Mouse (Mus musculus) kidney, adult 2 months (tissue): Measurements from ENCODE around the gene Ociad2.

Experiments
- CTCF ChIP-seq: fragments of 200-500 bp; conservative IDR thresholded peaks from 2 replicates; pipeline ENCODE4 v1.5.1; 2011; ENCODE audit warnings: low read depth, mild to moderate bottlenecking, control low read depth, low read length, moderate library complexity, mixed read lengths; ENCODE audit not compliant: insufficient read depth, insufficient read length
- POLR2A ChIP-seq: fragments of 200-500 bp; IDR thresholded peaks from one replicate; pipeline ENCODE4 v1.6.1; 2011; ENCODE audit warnings: low read depth, low read length, control low read depth

DNA sequence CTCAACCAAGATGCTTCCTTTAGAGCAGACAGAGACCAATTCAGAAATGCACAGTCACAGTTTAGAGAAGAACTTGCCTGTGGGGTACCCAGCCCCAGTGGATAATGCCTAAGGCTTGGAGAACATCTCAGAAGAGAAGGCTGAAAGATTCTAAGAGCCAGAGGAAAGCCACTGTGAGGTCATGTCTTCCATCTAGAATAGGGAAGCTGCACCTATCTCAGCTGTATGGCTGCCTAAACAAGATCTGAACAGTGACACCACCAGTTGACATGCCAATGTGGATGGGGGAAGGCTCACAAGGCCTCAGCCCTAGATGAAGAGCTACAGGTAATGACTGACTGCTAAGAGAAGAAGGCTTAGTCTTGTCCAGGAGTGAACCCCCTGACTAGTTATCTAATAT, 56.8 kb downstream of the Ociad2 start:
- no peak for TF ChIP-seq CTCF
- TF ChIP-seq POLR2A, result no peak
